Mouse (Mus musculus): ENCODE measurements around the gene Il13. TPM values are rescaled to one million over a fixed set of nuclear protein-coding genes. Genes with fewer than 3 reads are reported as not detected.
A peak's percentile ranks its signal among the peaks of the same experiment; 100 is the strongest.

Gene Il13
- total and polyA plus RNA-seq, 3 experiments = 2.8 to 4.8 (median 3.6) TPM

GRCm38 (mm10) chr11:53584849-53585248 is 49.7 kb downstream of the Il13 start (continued):
- TF ChIP-seq BHLHE40 (IDR thresholded peaks at IDR 0.05; ENCODE audit: low read depth, low read length) = peak; percentile 76
- peak; percentile 94 to 96 for TF ChIP-seq CTCF (conservative IDR thresholded peaks at IDR 0.05 in 1 of 2, IDR thresholded peaks at IDR 0.05 in 1 of 2; ENCODE audit: low read depth in 2 of 2, low read length in 2 of 2)
- TF ChIP-seq USF2 (conservative IDR thresholded peaks at IDR 0.05; ENCODE audit: low read depth, low read length) = no peak
- TF ChIP-seq MAFK (IDR thresholded peaks at IDR 0.05; ENCODE audit: insufficient replicate concordance, low read length) = peak; percentile 66; the same call in 1 of the 2 replicates
- no peak for TF ChIP-seq TBP (conservative IDR thresholded peaks at IDR 0.05; ENCODE audit: low read depth, low read length)
- TF ChIP-seq IRF4 (IDR thresholded peaks at IDR 0.05; ENCODE audit: low read depth, low read length) = peak; percentile 61; the same call in 1 of the 2 replicates
- TF ChIP-seq MEF2A (IDR thresholded peaks at IDR 0.05; ENCODE audit: borderline replicate concordance, low read depth, low read length) = peak; percentile 60; the same call in 1 of the 2 replicates

GRCm38 (mm10) chr11:53583151-53583550 is 51.4 kb downstream of the Il13 start:
- Histone ChIP-seq H3K4me1 (ENCODE audit: control insufficient read depth in 1 of 2, insufficient read depth in 2 of 2) (peaks cover 7 to 47% of the 10 kb centered on the region in 2 experiments), H3K4me3 (replicated peaks in 1 of 3; ENCODE audit: low read depth in 2 of 3, low read length in 2 of 3, poor library complexity in 1 of 3) (no peak overlapping the region), H3K27me3 (replicated peaks) (no peaks in the 10 kb centered on the region), H3K79me2 (replicated peaks; ENCODE audit: control insufficient read depth, extremely low read depth, insufficient read depth, poor library complexity, severe bottlenecking) (no peaks in the 10 kb centered on the region), H3K36me3 (replicated peaks in 1 of 2; ENCODE audit: control insufficient read depth in 1 of 2, insufficient read depth in 1 of 2, low read length in 1 of 2) (peaks cover 19 to 50% of the 10 kb centered on the region in 2 experiments), H3K4me2 (ENCODE audit: insufficient read depth, low read depth, poor library complexity, severe bottlenecking) (no peak overlapping the region), H3K9me3 (replicated peaks; ENCODE audit: low read length) (peaks cover 3% of the 10 kb centered on the region), H3K9ac (ENCODE audit: insufficient read depth, low read depth) (no peak overlapping the region), H3K27ac (ENCODE audit: insufficient read depth, low read depth) (no peak overlapping the region)
- DNase-seq (ENCODE audit: extremely low read depth) = no peak
- in situ Hi-C loops (cut with MboI; ENCODE audit: low pct_ligation_motif_present, low pct_unique_long_range_greater_than_20kb, low sequenced_read_pairs) (no loop called here), dilution Hi-C loops (cut with MboI; ENCODE audit: extremely low pct_ligation_motif_present, extremely low pct_unique_long_range_greater_than_20kb, low sequenced_read_pairs) (no loop called here)
- TF ChIP-seq RAD21 (IDR thresholded peaks at IDR 0.05; ENCODE audit: low read depth, low read length) (peak; percentile 26), SIN3A (IDR thresholded peaks at IDR 0.05; ENCODE audit: low read length) (no peak), RCOR1 (conservative IDR thresholded peaks at IDR 0.05; ENCODE audit: low read depth, low read length) (no peak), EP300 (IDR thresholded peaks at IDR 0.05; ENCODE audit: low read length) (no peak), CHD1 (IDR thresholded peaks at IDR 0.05; ENCODE audit: low read depth, low read length) (no peak), NRF1 (IDR thresholded peaks at IDR 0.05; ENCODE audit: low read depth, low read length) (no peak), MAX (IDR thresholded peaks at IDR 0.05; ENCODE audit: low read length) (no peak), ZNF384 (IDR thresholded peaks at IDR 0.05; ENCODE audit: low read depth, low read length) (no peak), CTCF (conservative IDR thresholded peaks at IDR 0.05 in 1 of 2, IDR thresholded peaks at IDR 0.05 in 1 of 2; ENCODE audit: low read depth in 2 of 2, low read length in 2 of 2) (peak in 1 of 2 experiments; percentile 65; a peak in 2 of 4 replicates), SMC3 (IDR thresholded peaks at IDR 0.05; ENCODE audit: low read depth, low read length) (peak; percentile 74), POLR2AphosphoS2 (IDR thresholded peaks at IDR 0.05; ENCODE audit: low read depth, low read length) (no peak)

Other genes with a start within 250 kb of the Il13 start
- gene Leap2, start 211.5 kb downstream of the Il13 start, total RNA-seq (2012; rRNA removed) = not detected in 2 replicates
- not detected in 2 replicates for gene Leap2, start 211.5 kb downstream of the Il13 start, total RNA-seq (2014; rRNA removed)
- gene Leap2, start 211.5 kb downstream of the Il13 start, polyA plus RNA-seq (2012; ENCODE audit: insufficient read length, low read depth) = not detected in 2 replicates
- gene Uqcrq, start 203.9 kb downstream of the Il13 start, total RNA-seq (2012; rRNA removed) = 103 and 120 TPM in 2 replicates
- 136 and 168 TPM in 2 replicates for gene Uqcrq, start 203.9 kb downstream of the Il13 start, total RNA-seq (2014; rRNA removed)
- gene Uqcrq, start 203.9 kb downstream of the Il13 start, polyA plus RNA-seq (2012; ENCODE audit: insufficient read length, low read depth) = 642 and 765 TPM in 2 replicates
- gene Gdf9, start 203.7 kb downstream of the Il13 start, total RNA-seq (2012; rRNA removed) = 0.13 TPM in 2 replicates
- 0.16 TPM in 1 of 2 replicates, not detected in the other for gene Gdf9, start 203.7 kb downstream of the Il13 start, total RNA-seq (2014; rRNA removed)
- gene Gdf9, start 203.7 kb downstream of the Il13 start, polyA plus RNA-seq (2012; ENCODE audit: insufficient read length, low read depth) = not detected in 2 replicates
- gene Gm10447, start 177.6 kb downstream of the Il13 start, total RNA-seq (2012; rRNA removed) = not detected in 2 replicates
- gene Gm10447, start 177.6 kb downstream of the Il13 start, total RNA-seq (2014; rRNA removed) = not detected in 2 replicates
- not detected in 2 replicates for gene Gm10447, start 177.6 kb downstream of the Il13 start, polyA plus RNA-seq (2012; ENCODE audit: insufficient read length, low read depth)
- not detected in 2 replicates for gene Shroom1, start 177.5 kb downstream of the Il13 start, total RNA-seq (2012; rRNA removed)
- not detected in 2 replicates for gene Shroom1, start 177.5 kb downstream of the Il13 start, total RNA-seq (2014; rRNA removed)
- not detected in 2 replicates for gene Shroom1, start 177.5 kb downstream of the Il13 start, polyA plus RNA-seq (2012; ENCODE audit: insufficient read length, low read depth)
- not detected in 2 replicates for gene Gm9837, start 164.2 kb downstream of the Il13 start, total RNA-seq (2012; rRNA removed)
- gene Gm9837, start 164.2 kb downstream of the Il13 start, total RNA-seq (2014; rRNA removed) = not detected in 2 replicates
- not detected in 2 replicates for gene Gm9837, start 164.2 kb downstream of the Il13 start, polyA plus RNA-seq (2012; ENCODE audit: insufficient read length, low read depth)
- gene Gm9945, start 154.5 kb downstream of the Il13 start, total RNA-seq (2012; rRNA removed) = not detected in 2 replicates
- not detected in 2 replicates for gene Gm9945, start 154.5 kb downstream of the Il13 start, total RNA-seq (2014; rRNA removed)
- gene Gm9945, start 154.5 kb downstream of the Il13 start, polyA plus RNA-seq (2012; ENCODE audit: insufficient read length, low read depth) = not detected in 2 replicates
- gene Sowaha, start 154.4 kb downstream of the Il13 start, total RNA-seq (2012; rRNA removed) = not detected in 2 replicates
- gene Sowaha, start 154.4 kb downstream of the Il13 start, total RNA-seq (2014; rRNA removed) = not detected in 2 replicates
- not detected in 2 replicates for gene Sowaha, start 154.4 kb downstream of the Il13 start, polyA plus RNA-seq (2012; ENCODE audit: insufficient read length, low read depth)
- gene Sept8, start 115.4 kb downstream of the Il13 start, total RNA-seq (2012; rRNA removed) = 14.9 and 21.9 TPM in 2 replicates
- gene Sept8, start 115.4 kb downstream of the Il13 start, total RNA-seq (2014; rRNA removed) = 8.2 and 8.5 TPM in 2 replicates
- 15.2 and 15.3 TPM in 2 replicates for gene Sept8, start 115.4 kb downstream of the Il13 start, polyA plus RNA-seq (2012; ENCODE audit: insufficient read length, low read depth)
- 11.3 and 18.3 TPM in 2 replicates for gene Kif3a, start 67.3 kb downstream of the Il13 start, total RNA-seq (2012; rRNA removed)
- 7.7 and 8.9 TPM in 2 replicates for gene Kif3a, start 67.3 kb downstream of the Il13 start, total RNA-seq (2014; rRNA removed)
- gene Kif3a, start 67.3 kb downstream of the Il13 start, polyA plus RNA-seq (2012; ENCODE audit: insufficient read length, low read depth) = 26.5 and 27.9 TPM in 2 replicates
- gene Il4, start 16.0 kb downstream of the Il13 start, total RNA-seq (2012; rRNA removed) = 26.3 and 35.6 TPM in 2 replicates
- gene Il4, start 16.0 kb downstream of the Il13 start, total RNA-seq (2014; rRNA removed) = 75.5 and 83.1 TPM in 2 replicates
- 19.5 and 24.5 TPM in 2 replicates for gene Il4, start 16.0 kb downstream of the Il13 start, polyA plus RNA-seq (2012; ENCODE audit: insufficient read length, low read depth)
- 45.3 and 48.2 TPM in 2 replicates for gene Rad50, start 72.6 kb upstream of the Il13 start, total RNA-seq (2012; rRNA removed)
- gene Rad50, start 72.6 kb upstream of the Il13 start, total RNA-seq (2014; rRNA removed) = 36.0 and 39.6 TPM in 2 replicates
- 53.6 and 55.2 TPM in 2 replicates for gene Rad50, start 72.6 kb upstream of the Il13 start, polyA plus RNA-seq (2012; ENCODE audit: insufficient read length, low read depth)
- not detected in 2 replicates for gene Il5, start 86.1 kb upstream of the Il13 start, total RNA-seq (2012; rRNA removed)
- gene Il5, start 86.1 kb upstream of the Il13 start, total RNA-seq (2014; rRNA removed) = not detected in 2 replicates
- not detected in 2 replicates for gene Il5, start 86.1 kb upstream of the Il13 start, polyA plus RNA-seq (2012; ENCODE audit: insufficient read length, low read depth)
- 46.4 and 64.9 TPM in 2 replicates for gene Irf1, start 135.3 kb upstream of the Il13 start, total RNA-seq (2012; rRNA removed)
- gene Irf1, start 135.3 kb upstream of the Il13 start, total RNA-seq (2014; rRNA removed) = 19.8 and 23.6 TPM in 2 replicates
- 17.8 and 18.2 TPM in 2 replicates for gene Irf1, start 135.3 kb upstream of the Il13 start, polyA plus RNA-seq (2012; ENCODE audit: insufficient read length, low read depth)
- gene Gm17334, start 138.5 kb upstream of the Il13 start, total RNA-seq (2012; rRNA removed) = 0.71 and 0.72 TPM in 2 replicates
- not detected in 2 replicates for gene Gm17334, start 138.5 kb upstream of the Il13 start, total RNA-seq (2014; rRNA removed)
- gene Gm17334, start 138.5 kb upstream of the Il13 start, polyA plus RNA-seq (2012; ENCODE audit: insufficient read length, low read depth) = 0.47 and 0.57 TPM in 2 replicates
- 0.88 and 2.7 TPM in 2 replicates for gene Gm12216, start 224.6 kb upstream of the Il13 start, total RNA-seq (2012; rRNA removed)
- gene Gm12216, start 224.6 kb upstream of the Il13 start, total RNA-seq (2014; rRNA removed) = 0.73 and 0.77 TPM in 2 replicates
- gene Gm12216, start 224.6 kb upstream of the Il13 start, polyA plus RNA-seq (2012; ENCODE audit: insufficient read length, low read depth) = 0.56 and 1.1 TPM in 2 replicates